Mouse (Mus musculus) brain, embryonic 14.5 days (tissue): ENCODE data around the gene Ap3b2. TPM values are rescaled to one million over a fixed set of nuclear protein-coding genes. Genes with fewer than 3 reads are reported as not detected.
A peak's percentile ranks its signal among the peaks of the same experiment; 100 is the strongest.

ENCODE experiments used
- DNase-seq: peaks from one replicate; pipeline ENCODE4 v3.0.0-alpha.2; 2011; ENCODE audit warnings: low read depth
- CTCF ChIP-seq: fragments of 200-500 bp; IDR thresholded peaks from 2 replicates; pipeline ENCODE4 v1.5.1; 2012; ENCODE audit warnings: inconsistent platforms, mild to moderate bottlenecking, moderate library complexity, borderline replicate concordance; ENCODE audit not compliant: insufficient read depth, insufficient read length; ENCODE audit errors: extremely low read depth
- POLR2A ChIP-seq: fragments of 200-500 bp; IDR thresholded peaks from 2 replicates; pipeline ENCODE4 v1.6.1; 2012; ENCODE audit warnings: mild to moderate bottlenecking, inconsistent platforms, borderline replicate concordance; ENCODE audit not compliant: poor library complexity, insufficient read depth, insufficient read length, severe bottlenecking; ENCODE audit errors: extremely low read depth
- polyA plus RNA-seq: library from polyadenylated mRNA; depleted of rRNA; stranded (reverse); fragments of >200 nt; gene quantifications from 2 replicates; pipeline ENCODE4 v1.2.3, GENCODE M21; 2012; rRNA removed

Gene Ap3b2
- polyA plus RNA-seq, 1 experiment: 162 TPM

DNA sequence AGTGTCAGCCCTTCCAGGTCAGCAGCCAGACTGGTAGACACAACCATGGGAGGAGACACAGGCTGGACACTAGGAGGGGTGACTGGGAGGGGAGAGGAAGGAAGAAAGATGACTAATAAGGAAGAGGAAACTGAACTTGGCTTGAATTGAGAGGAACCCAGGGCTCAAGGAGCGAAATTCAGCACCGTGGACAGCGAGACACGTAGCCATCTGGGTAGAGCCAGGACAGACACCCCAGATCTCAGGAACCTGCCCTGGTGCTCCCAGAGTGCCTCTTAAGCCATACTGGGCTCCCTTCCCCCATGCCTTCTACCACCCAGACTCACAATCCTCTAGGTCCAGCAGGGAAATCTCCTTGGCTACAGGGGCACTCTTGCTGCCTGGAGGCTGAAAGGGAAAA is 29.6 kb downstream of the Ap3b2 start:
- TF ChIP-seq CTCF (no peak), POLR2A (no peak)
- DNase-seq: peak; percentile 20

GRCm38 (mm10) chr7:81462815-81463214 is 30.9 kb downstream of the Ap3b2 start:
- no peak for DNase-seq
- no peak for TF ChIP-seq POLR2A
- TF ChIP-seq CTCF: no peak

DNA sequence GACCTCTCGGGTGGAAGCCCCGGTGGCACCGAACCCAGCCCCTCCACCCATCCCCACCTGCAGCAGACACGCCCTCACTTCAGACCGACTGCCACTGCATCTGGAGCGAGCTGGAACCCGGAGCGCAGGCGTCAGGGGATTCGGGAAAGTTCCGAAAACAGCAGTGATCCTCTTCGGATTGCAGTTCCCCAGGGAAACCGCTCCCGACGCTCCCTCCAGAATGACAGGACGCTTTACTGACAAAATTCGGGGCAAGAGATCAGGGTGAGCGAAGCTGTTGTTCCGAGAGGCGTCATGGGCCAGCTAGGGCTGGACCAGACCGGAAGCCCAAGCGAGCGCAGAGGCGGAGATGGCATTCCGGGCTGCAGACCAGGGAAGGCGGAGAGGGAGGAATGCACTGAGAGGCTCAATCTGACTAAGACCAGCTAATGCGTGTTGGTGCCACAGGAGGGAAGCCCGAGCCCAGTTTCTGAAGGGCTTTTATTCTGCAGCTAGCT is 38.5 kb downstream of the Ap3b2 start, which contains the start of gene Cpeb1:
TSS of gene Cpeb1 (minus strand) at position 311 of the 497 bp plus-strand sequence.
- peak; percentile 77 for DNase-seq
- TF ChIP-seq POLR2A (no peak), CTCF (peak; percentile 37; the same call in 1 of the 2 replicates)

DNA sequence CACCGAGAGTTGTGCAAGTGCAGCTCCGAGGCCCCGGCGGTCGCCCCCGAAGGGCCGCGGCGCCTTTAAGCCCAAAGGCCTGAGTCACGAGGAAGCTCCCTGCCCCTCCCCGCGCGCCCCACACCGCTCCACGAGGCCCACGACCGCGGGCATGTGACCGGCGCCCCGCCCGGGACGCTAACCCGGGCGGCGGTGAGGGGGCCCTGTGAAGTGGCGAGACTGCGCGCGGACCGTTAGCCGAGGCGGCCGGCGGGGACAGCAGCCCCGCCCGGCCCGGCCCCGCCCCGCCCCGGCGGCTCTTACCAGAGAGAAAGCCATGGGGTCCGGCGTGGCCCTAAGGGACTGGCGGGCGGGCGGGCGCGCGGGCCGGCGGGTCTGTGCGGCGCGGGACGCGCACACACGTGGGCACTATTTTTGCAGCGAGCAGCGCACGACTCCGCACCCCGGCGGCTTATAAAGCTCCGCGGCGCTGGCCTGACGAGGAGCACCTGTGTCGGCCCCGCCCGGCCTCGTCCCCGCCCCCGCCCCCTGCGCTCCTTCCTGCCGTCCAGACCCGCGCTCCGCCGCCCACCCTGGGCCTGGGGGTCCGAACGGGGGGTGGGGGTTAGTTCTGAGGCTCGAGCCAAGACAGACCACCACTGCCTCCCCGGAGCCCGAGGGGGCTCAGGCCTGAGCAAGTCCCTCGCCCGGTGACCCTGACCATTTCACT is 39.2 kb downstream of the Ap3b2 start:
- TF ChIP-seq CTCF (no peak), POLR2A (no peak)
- DNase-seq: peak; percentile 37

- peak; percentile 49 for DNase-seq
- TF ChIP-seq POLR2A (no peak), CTCF (peak; percentile 28; the same call in 1 of the 2 replicates)
Observed at GRCm38 (mm10) chr7:81453443-81454274, 40.1 kb downstream of the Ap3b2 start.

DNA sequence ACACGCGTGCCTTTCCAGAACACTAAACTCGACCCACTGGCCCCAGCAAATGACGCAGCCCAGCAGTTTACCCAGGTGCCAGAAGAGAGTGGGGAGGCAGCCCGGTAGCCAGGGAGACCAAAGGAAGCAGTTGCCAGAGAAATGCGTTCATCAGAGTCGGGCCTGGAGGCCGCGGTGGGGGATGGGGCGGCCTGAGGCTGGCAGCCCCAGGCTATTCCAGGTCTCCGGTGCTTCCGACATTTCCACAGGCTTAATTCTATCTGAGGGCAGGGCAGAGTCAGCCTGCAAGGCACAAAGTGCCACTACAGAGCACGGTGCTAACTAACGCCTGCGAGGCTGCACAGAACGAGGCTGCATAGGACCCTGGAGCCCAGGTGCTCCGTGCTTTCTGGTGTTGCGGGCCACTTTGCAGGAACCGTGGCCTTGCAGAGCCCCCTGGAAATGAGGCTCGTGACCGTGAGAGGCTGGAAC is 40.7 kb downstream of the Ap3b2 start:
- peak; percentile 61 for DNase-seq
- TF ChIP-seq CTCF (no peak), POLR2A (no peak)

Other genes starting within 250 kb of the Ap3b2 start
- 1,437 and 1,564 TPM in 2 replicates for gene Rps17, start 148.7 kb downstream of the Ap3b2 start, polyA plus RNA-seq
- gene Cpeb1, start 38.5 kb downstream of the Ap3b2 start, polyA plus RNA-seq: 4.4 and 6.5 TPM in 2 replicates
- gene BC048679, start 4.4 kb upstream of the Ap3b2 start, polyA plus RNA-seq: not detected in 2 replicates
- gene Fsd2, start 73.0 kb upstream of the Ap3b2 start, polyA plus RNA-seq: 0.14 and 0.18 TPM in 2 replicates
- gene Whamm, start 77.3 kb upstream of the Ap3b2 start, polyA plus RNA-seq: 14.9 and 16.1 TPM in 2 replicates
- 12.9 and 17.1 TPM in 2 replicates for gene Homer2, start 213.6 kb upstream of the Ap3b2 start, polyA plus RNA-seq